Mouse (Mus musculus): Measurements from ENCODE around the gene Kiz. TPM values are rescaled to one million over a fixed set of nuclear protein-coding genes. Genes with fewer than 3 reads are reported as not detected.

Gene Kiz
- polyA plus RNA-seq, 1 experiment from 2014 or later: 28.7 TPM

GRCm38 (mm10) chr2:146956366-146956765, 100.7 kb downstream of the Kiz start:
- no peaks in the 10 kb centered on the region for H3K9me3 ChIP-seq (ENCODE audit: control insufficient read depth, low read length)
- no peak overlapping the region for H3K4me2 ChIP-seq (ENCODE audit: low read depth, low read length)
- H3K9ac ChIP-seq (replicated peaks; ENCODE audit: low read depth, low read length): no peak overlapping the region
- WGBS: 13% methylated on average over 6 of the region's 6 CpGs
- H3K27me3 ChIP-seq (ENCODE audit: control insufficient read depth, insufficient read depth, low read length): 0 out of 2 replicates have a peak, but pooled peaks cover 6% of the 10 kb centered on the region
- no peaks in the 10 kb centered on the region for H3K36me3 ChIP-seq (ENCODE audit: control insufficient read depth, insufficient read depth, low read length)
- no peak overlapping the region for H3K27ac ChIP-seq (ENCODE audit: low read depth, low read length)
- ATAC-seq (ENCODE audit: low read depth): no peak
- no peak overlapping the region for H3K4me3 ChIP-seq (ENCODE audit: low read depth, low read length)
- no peaks in the 10 kb centered on the region for H3K4me1 ChIP-seq (ENCODE audit: control insufficient read depth, insufficient read depth, low read length)

GRCm38 (mm10) chr2:146958398-146958911, 102.8 kb downstream of the Kiz start:
- H3K36me3 ChIP-seq (ENCODE audit: control insufficient read depth, insufficient read depth, low read length): no peaks in the 10 kb centered on the region
- peak overlapping the region; percentile 65 for H3K4me2 ChIP-seq (ENCODE audit: low read depth, low read length)
- peak overlapping the region; percentile 25; the same call in 1 of the 2 replicates for H3K9ac ChIP-seq (replicated peaks; ENCODE audit: low read depth, low read length)
- H3K4me3 ChIP-seq (ENCODE audit: low read depth, low read length): peak overlapping the region; percentile 31
- peak; percentile 95 for ATAC-seq (ENCODE audit: low read depth)
- WGBS: 2% methylated on average over 11 of the region's 11 CpGs
- no peaks in the 10 kb centered on the region for H3K9me3 ChIP-seq (ENCODE audit: control insufficient read depth, low read length)
- 0 out of 2 replicates have a peak, but pooled peaks cover 6% of the 10 kb centered on the region for H3K27me3 ChIP-seq (ENCODE audit: control insufficient read depth, insufficient read depth, low read length)
- H3K27ac ChIP-seq (ENCODE audit: low read depth, low read length): peak overlapping the region; percentile 86
- H3K4me1 ChIP-seq (ENCODE audit: control insufficient read depth, insufficient read depth, low read length): no peaks in the 10 kb centered on the region

- Histone ChIP-seq H3K4me3 (ENCODE audit: low read depth, low read length) (peak overlapping the region; percentile 31), H3K9ac (replicated peaks; ENCODE audit: low read depth, low read length) (peak overlapping the region; percentile 25; the same call in 1 of the 2 replicates), H3K27ac (ENCODE audit: low read depth, low read length) (peak overlapping the region; percentile 86), H3K4me2 (ENCODE audit: low read depth, low read length) (peak overlapping the region; percentile 65), H3K36me3 (ENCODE audit: control insufficient read depth, insufficient read depth, low read length) (no peaks in the 10 kb centered on the region), H3K27me3 (ENCODE audit: control insufficient read depth, insufficient read depth, low read length) (0 out of 2 replicates have a peak, but pooled peaks cover 3% of the 10 kb centered on the region), H3K9me3 (ENCODE audit: control insufficient read depth, low read length) (no peaks in the 10 kb centered on the region), H3K4me1 (ENCODE audit: control insufficient read depth, insufficient read depth, low read length) (no peaks in the 10 kb centered on the region)
- under 1% methylated on average over 21 of the region's 21 CpGs for WGBS
- ATAC-seq (ENCODE audit: low read depth): peak; percentile 77
Observed at GRCm38 (mm10) chr2:146958951-146959821, 103.5 kb downstream of the Kiz start.

GRCm38 (mm10) chr2:146975024-146975423, 119.4 kb downstream of the Kiz start:
- H3K27me3 ChIP-seq (ENCODE audit: control insufficient read depth, insufficient read depth, low read length): no peaks in the 10 kb centered on the region
- H3K4me2 ChIP-seq (ENCODE audit: low read depth, low read length): no peak overlapping the region
- no peak overlapping the region for H3K9ac ChIP-seq (replicated peaks; ENCODE audit: low read depth, low read length)
- no peak for ATAC-seq (ENCODE audit: low read depth)
- H3K27ac ChIP-seq (ENCODE audit: low read depth, low read length): no peak overlapping the region
- WGBS: 83% methylated on average over 3 of the region's 3 CpGs
- H3K4me1 ChIP-seq (ENCODE audit: control insufficient read depth, insufficient read depth, low read length): no peaks in the 10 kb centered on the region
- H3K9me3 ChIP-seq (ENCODE audit: control insufficient read depth, low read length): no peaks in the 10 kb centered on the region
- no peaks in the 10 kb centered on the region for H3K36me3 ChIP-seq (ENCODE audit: control insufficient read depth, insufficient read depth, low read length)
- no peak overlapping the region for H3K4me3 ChIP-seq (ENCODE audit: low read depth, low read length)

GRCm38 (mm10) chr2:146975453-146976028, 119.9 kb downstream of the Kiz start:
- peak; percentile 63; the same call in 1 of the 2 replicates for ATAC-seq (ENCODE audit: low read depth)
- Histone ChIP-seq H3K27ac (ENCODE audit: low read depth, low read length) (no peak overlapping the region), H3K4me1 (ENCODE audit: control insufficient read depth, insufficient read depth, low read length) (no peaks in the 10 kb centered on the region), H3K27me3 (ENCODE audit: control insufficient read depth, insufficient read depth, low read length) (no peaks in the 10 kb centered on the region), H3K36me3 (ENCODE audit: control insufficient read depth, insufficient read depth, low read length) (no peaks in the 10 kb centered on the region), H3K9me3 (ENCODE audit: control insufficient read depth, low read length) (no peaks in the 10 kb centered on the region), H3K4me3 (ENCODE audit: low read depth, low read length) (no peak overlapping the region), H3K9ac (replicated peaks; ENCODE audit: low read depth, low read length) (no peak overlapping the region), H3K4me2 (ENCODE audit: low read depth, low read length) (no peak overlapping the region)
- 67% methylated on average over 3 of the region's 3 CpGs for WGBS

DNA sequence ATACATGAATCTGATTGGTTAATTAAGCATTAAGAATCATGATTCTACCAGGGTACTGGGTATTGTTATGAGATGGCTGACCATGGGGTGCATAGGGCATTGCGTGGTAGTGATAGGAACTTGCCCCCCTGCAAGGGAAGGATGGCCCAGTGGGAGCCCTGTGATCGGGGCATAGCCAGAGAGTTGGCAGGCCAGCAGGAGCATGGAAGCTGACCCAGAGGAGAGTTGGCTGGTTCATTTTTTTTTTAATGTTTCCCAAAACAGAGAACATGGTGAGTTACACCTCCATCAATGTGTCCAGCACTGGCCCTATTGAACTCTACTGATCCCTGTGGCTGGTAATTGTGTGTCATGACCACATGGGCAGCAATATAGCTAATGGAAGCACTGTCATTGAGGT, 127.1 kb downstream of the Kiz start:
- Histone ChIP-seq H3K9ac (replicated peaks; ENCODE audit: low read depth, low read length) (no peak overlapping the region), H3K4me2 (ENCODE audit: low read depth, low read length) (no peak overlapping the region), H3K27ac (ENCODE audit: low read depth, low read length) (no peak overlapping the region), H3K9me3 (ENCODE audit: control insufficient read depth, low read length) (no peaks in the 10 kb centered on the region), H3K27me3 (ENCODE audit: control insufficient read depth, insufficient read depth, low read length) (no peaks in the 10 kb centered on the region), H3K36me3 (ENCODE audit: control insufficient read depth, insufficient read depth, low read length) (no peaks in the 10 kb centered on the region), H3K4me1 (ENCODE audit: control insufficient read depth, insufficient read depth, low read length) (no peaks in the 10 kb centered on the region), H3K4me3 (ENCODE audit: low read depth, low read length) (no peak overlapping the region)
- 89% methylated on average over 2 of the region's 2 CpGs for WGBS
- no peak for ATAC-seq (ENCODE audit: low read depth)

DNA sequence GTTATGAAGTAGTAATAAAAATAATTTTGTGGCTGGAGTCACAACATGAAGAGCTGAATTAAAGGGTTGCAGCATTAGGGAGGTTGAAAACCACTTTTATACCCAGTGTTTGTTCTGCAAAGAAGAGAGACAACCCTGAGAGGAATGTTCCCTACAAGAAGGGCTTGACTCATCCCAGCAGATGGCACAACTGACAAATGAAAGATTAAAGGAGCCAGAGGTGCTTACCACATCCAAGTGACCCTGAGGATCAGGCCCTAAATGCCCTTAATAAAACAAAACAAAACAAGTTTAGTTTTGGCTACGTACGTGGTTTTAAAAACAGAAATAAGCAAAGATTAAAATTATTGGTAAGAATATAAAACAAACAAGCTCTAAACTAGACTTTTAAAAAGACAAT, 129.2 kb downstream of the Kiz start:
- Histone ChIP-seq H3K4me3 (ENCODE audit: low read depth, low read length) (no peak overlapping the region), H3K27me3 (ENCODE audit: control insufficient read depth, insufficient read depth, low read length) (no peaks in the 10 kb centered on the region), H3K9ac (replicated peaks; ENCODE audit: low read depth, low read length) (no peak overlapping the region), H3K27ac (ENCODE audit: low read depth, low read length) (no peak overlapping the region), H3K36me3 (ENCODE audit: control insufficient read depth, insufficient read depth, low read length) (no peaks in the 10 kb centered on the region), H3K4me2 (ENCODE audit: low read depth, low read length) (no peak overlapping the region), H3K9me3 (ENCODE audit: control insufficient read depth, low read length) (no peaks in the 10 kb centered on the region), H3K4me1 (ENCODE audit: control insufficient read depth, insufficient read depth, low read length) (no peaks in the 10 kb centered on the region)
- 95% methylated on average over 2 of the region's 2 CpGs for WGBS
- no peak for ATAC-seq (ENCODE audit: low read depth)

DNA sequence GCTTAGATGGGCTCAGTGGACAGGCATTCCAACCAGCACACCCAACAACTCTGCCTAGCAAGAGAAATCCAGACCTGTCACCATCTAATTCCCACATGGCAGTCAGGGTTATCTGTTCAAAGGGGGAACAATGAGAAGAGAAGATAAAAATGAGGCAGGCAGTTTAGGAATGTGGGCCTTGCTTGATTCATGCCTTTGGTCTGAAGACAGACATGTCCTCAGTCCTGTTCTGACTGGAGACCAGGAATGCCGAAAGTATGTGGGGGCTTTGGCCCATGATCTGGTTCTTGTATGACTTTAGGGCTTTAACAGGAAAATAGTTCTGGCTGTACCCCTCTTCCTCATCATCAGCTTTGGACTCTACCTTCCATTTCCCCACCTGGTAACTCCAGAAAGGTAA, 130.1 kb downstream of the Kiz start:
- 100% methylated on average over 1 of the region's 1 CpGs for WGBS

GRCm38 (mm10) chr2:146986429-146986828, 130.8 kb downstream of the Kiz start:
- no peaks in the 10 kb centered on the region for H3K27me3 ChIP-seq (ENCODE audit: control insufficient read depth, insufficient read depth, low read length)

More for the DNA sequence above, 130.1 kb downstream of the Kiz start:
- no peaks in the 10 kb centered on the region for H3K9me3 ChIP-seq (ENCODE audit: control insufficient read depth, low read length)
- no peaks in the 10 kb centered on the region for H3K27me3 ChIP-seq (ENCODE audit: control insufficient read depth, insufficient read depth, low read length)
- H3K27ac ChIP-seq (ENCODE audit: low read depth, low read length): no peak overlapping the region
- H3K4me3 ChIP-seq (ENCODE audit: low read depth, low read length): no peak overlapping the region
- H3K4me1 ChIP-seq (ENCODE audit: control insufficient read depth, insufficient read depth, low read length): no peaks in the 10 kb centered on the region
- no peak for ATAC-seq (ENCODE audit: low read depth)
- H3K36me3 ChIP-seq (ENCODE audit: control insufficient read depth, insufficient read depth, low read length): no peaks in the 10 kb centered on the region
- no peak overlapping the region for H3K9ac ChIP-seq (replicated peaks; ENCODE audit: low read depth, low read length)
- no peak overlapping the region for H3K4me2 ChIP-seq (ENCODE audit: low read depth, low read length)

More at GRCm38 (mm10) chr2:146986429-146986828, 130.8 kb downstream of the Kiz start:
- Histone ChIP-seq H3K36me3 (ENCODE audit: control insufficient read depth, insufficient read depth, low read length) (no peaks in the 10 kb centered on the region), H3K4me3 (ENCODE audit: low read depth, low read length) (no peak overlapping the region), H3K9me3 (ENCODE audit: control insufficient read depth, low read length) (no peaks in the 10 kb centered on the region), H3K27ac (ENCODE audit: low read depth, low read length) (no peak overlapping the region), H3K4me2 (ENCODE audit: low read depth, low read length) (no peak overlapping the region), H3K4me1 (ENCODE audit: control insufficient read depth, insufficient read depth, low read length) (no peaks in the 10 kb centered on the region), H3K9ac (replicated peaks; ENCODE audit: low read depth, low read length) (no peak overlapping the region)
- no peak for ATAC-seq (ENCODE audit: low read depth)
